Mouse (Mus musculus) G1E-ER4 (cell line): ENCODE data around the gene Ptbp1. TPM values are rescaled to one million over a fixed set of nuclear protein-coding genes. Genes with fewer than 3 reads are reported as not detected.

Experiments
- GATA1 ChIP-seq: IDR thresholded peaks from one replicate; pipeline ENCODE4 v1.8.0; 2012; ENCODE audit warnings: low read length, inconsistent platforms
- polyA plus RNA-seq: library from polyadenylated mRNA; stranded (reverse); fragments of >175 nt; gene quantifications from 2 replicates; pipeline ENCODE4 v1.2.3, GENCODE M21; 2012

Gene Ptbp1
- polyA plus RNA-seq, 1 experiment: 1,318 TPM

DNA sequence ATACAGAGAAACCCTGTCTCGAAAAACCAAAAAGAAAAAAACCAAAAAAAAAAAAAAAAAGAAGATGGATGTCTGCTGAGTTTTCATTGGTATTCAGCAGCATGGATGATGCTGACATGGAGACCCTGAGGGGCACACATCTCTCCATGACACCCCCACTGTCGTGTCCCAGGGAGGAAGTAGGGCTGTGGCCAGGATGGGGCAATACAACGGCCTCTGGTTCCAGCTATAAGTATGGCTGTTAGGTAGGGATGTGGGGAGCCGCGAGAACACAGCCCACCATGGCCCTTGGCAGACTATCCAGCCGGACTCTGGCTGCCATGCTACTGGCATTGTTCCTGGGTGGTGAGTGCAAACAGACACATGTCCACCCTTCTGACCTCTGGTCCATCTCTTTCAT lies 31.8 kb downstream of the Ptbp1 start, which contains the start of gene Elane:
Elane (plus strand) TSS at position 194 of the 400 bp plus-strand sequence.
- no peak for TF ChIP-seq GATA1

DNA sequence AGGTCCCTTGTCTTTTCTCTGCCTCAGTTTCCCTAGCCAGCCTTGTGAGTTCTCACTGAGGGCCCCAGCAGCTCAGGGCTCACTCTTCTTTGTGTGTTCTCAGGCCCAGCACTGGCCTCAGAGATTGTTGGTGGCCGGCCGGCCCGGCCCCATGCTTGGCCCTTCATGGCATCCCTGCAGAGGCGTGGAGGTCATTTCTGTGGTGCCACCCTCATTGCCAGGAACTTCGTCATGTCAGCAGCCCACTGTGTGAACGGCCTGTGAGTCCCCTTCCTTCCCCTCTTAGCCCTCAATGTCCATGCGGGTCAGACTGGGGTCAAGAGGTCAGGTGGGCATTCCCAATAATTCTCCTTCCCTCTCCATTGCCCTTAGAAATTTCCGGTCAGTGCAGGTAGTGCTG lies 32.4 kb downstream of the Ptbp1 start:
- TF ChIP-seq GATA1: no peak

DNA sequence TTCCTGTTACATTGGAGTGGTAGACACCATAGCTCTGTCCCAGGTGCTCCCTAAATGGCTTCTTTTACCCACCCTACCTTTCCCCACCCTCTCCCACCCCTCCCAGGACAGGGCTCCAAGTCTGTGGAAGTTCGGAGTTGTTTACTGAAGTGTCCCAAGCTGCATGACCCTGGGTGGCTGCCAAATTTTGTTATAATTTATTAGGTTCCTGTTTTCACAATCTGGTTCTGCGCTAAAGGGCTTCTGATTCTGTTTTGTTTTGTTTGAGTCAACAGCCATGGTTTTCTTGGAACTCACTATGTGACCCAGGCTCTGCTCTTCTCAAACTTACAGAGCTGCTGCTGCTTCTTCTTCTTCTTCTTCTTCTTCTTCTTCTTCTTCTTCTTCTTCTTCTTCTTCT lies 35.2 kb downstream of the Ptbp1 start:
- no peak for TF ChIP-seq GATA1

- TF ChIP-seq GATA1: no peak
These were observed 36.4 kb downstream of the Ptbp1 start, which contains the start of gene Cfd for GRCm38 (mm10) chr10:79890670-79891069. Gene Cfd (plus strand): TSS chr10:79890853.

DNA sequence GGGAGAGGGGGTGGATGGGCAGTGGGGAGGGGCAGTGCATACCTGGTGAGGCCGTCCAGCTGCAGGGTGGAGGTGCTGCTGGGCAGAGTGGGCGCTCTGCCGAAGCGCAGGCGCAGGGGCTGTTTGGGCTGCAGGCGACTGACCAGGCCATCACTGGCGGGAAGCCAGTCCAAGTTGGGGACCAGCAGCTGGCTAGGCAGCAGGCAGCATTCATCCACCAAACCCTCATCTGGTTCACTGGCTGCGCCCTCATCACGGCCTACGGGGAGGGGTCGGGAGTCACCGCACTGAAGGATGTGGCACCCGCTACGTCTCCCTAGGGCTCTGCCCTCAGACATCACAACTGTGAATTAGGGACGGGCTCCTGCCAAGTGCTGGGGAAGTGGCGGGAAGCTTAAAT lies 42.1 kb downstream of the Ptbp1 start:
- TF ChIP-seq GATA1: no peak

DNA sequence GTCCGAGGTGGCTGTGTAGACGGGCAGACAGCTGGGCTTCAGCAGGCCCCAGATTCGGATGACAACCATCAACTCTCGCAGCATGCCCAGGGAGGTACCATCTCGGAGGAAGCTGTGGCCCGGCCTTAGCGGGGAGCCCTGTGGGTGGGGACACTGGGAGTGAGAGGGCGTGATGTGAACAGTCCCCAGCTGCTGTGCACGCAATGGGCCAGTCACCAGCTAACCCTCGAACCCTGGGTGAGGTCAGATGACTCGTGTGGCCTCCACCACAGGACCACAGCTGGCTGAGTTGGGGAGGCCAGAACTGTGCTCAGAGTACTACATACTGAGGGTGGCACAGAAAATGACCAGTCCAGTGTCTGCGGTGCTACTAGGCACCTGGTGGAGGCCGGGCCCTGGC lies 42.6 kb downstream of the Ptbp1 start:
- TF ChIP-seq GATA1: no peak

- no peak for TF ChIP-seq GATA1
These were observed 43.4 kb downstream of the Ptbp1 start for GRCm38 (mm10) chr10:79897316-79898245.

GRCm38 (mm10) chr10:79900951-79901410 lies 46.8 kb downstream of the Ptbp1 start:
- no peak for TF ChIP-seq GATA1

GRCm38 (mm10) chr10:79906712-79907111 lies 52.5 kb downstream of the Ptbp1 start:
- TF ChIP-seq GATA1: no peak

DNA sequence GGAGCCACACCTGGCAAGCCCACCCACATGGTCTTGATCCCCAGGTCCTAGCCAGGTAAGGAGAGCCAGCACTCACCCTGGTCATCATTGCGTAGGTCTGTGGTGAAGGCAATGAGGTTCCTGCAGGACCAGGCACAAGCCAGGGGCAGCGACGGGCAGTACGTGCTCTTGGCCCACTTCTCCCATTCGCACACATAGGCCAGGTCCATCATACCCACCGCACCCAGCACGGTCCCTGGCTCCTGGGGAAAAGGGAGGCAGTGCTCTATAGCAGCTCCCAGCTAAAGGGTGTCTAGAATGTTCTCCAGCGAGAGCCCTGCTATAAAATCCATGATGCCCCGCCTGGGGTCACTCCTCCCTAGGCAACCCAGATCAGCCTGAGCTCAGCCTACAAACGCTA lies 53.2 kb downstream of the Ptbp1 start:
- TF ChIP-seq GATA1: no peak

DNA sequence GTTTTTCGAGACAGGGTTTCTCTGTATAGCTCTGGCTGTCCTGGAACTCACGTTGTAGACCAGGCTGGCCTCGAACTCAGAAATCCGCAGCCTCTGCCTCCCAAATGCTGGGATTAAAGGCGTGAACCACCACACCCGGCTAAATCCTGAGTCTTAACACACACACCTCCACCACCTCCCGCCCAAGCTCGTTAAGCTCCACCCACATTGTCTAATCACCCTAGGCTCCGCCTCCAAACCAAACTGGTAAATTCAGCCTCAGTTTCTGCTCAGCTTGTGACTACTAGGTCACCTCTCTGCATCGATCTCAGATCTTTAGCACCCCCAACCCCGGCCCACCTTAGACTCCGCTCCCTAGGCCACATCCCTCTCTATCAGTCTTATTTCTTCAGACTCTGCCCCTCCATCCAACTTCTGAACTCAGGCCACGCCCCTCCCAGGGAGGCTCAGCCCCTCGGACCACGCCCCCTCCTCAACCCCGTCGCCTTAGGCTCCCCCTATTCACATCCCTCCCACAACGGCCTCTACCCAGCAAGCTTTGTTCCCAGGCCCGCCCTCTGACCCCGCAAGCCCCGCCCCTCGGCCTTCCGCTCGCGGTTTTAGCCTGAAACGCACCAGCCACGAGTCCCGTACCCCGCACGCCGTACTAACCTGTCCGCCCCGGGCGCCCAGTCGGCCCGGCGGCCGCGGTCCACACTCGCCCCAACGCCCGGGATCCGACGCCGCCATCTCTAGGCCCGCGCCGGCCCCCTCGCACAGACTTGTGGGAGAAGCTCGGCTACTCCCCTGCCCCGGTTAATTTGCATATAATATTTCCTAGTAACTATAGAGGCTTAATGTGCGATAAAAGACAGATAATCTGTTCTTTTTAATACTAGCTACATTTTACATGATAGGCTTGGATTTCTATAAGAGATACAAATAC lies 54.2 kb downstream of the Ptbp1 start, which contains the start of gene Med16:
Med16 (minus strand) TSS at position 757 of the 925 bp plus-strand sequence.
- no peak for TF ChIP-seq GATA1

DNA sequence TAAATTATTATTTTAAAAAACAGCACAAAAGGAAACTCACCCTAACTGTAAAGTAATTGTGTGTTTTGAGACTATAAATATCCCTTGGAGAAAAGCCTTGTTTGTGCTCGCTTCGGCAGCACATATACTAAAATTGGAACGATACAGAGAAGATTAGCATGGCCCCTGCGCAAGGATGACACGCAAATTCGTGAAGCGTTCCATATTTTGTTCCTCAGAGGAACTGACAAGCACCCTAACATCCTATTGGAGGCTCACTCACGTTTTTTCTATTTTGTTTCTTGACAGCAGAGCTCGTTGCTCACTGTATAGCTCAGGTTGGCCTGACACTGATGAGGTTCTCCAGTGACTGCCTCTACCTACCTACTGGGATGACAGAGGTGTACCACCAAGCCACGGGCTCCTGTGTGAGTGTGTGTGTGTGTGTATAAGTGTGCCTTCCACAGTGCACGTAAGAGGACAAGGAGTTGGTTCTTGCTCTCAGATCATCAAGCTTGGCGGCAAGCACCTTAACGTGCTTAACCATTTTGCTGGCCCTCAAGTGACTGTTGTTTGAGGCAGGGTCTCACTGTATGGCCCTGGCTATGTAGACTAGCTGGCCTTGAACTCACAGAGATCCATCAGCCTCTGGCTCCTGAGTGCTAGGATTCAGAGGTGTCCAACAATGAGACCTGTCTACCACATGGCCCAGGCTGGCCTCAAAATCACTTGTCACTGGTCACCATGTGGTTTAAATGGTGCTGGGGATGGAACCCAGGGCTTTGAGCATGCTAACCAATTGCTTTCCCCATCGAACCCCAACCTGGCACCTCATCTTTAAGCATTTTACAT lies 55.1 kb downstream of the Ptbp1 start:
- no peak for TF ChIP-seq GATA1

- no peak for TF ChIP-seq GATA1
These were observed 56.3 kb downstream of the Ptbp1 start, which contains the start of gene Gm26602 for GRCm38 (mm10) chr10:79910556-79910955. Gene Gm26602 (plus strand): TSS chr10:79910856.

- no peak for TF ChIP-seq GATA1
These were observed 58.2 kb downstream of the Ptbp1 start for GRCm38 (mm10) chr10:79912412-79912811.

Other genes starting within 250 kb of the Ptbp1 start
- not detected in 2 replicates for gene C2cd4c, start 240.4 kb upstream of the Ptbp1 start, polyA plus RNA-seq
- not detected in 2 replicates for gene Shc2, start 216.5 kb upstream of the Ptbp1 start, polyA plus RNA-seq
- not detected in 2 replicates for gene Odf3l2, start 208.7 kb upstream of the Ptbp1 start, polyA plus RNA-seq
- gene Madcam1, start 189.9 kb upstream of the Ptbp1 start, polyA plus RNA-seq: not detected in 2 replicates
- gene Tpgs1, start 185.1 kb upstream of the Ptbp1 start, polyA plus RNA-seq: 119 and 126 TPM in 2 replicates
- 540 and 646 TPM in 2 replicates for gene Cdc34, start 172.2 kb upstream of the Ptbp1 start, polyA plus RNA-seq
- gene Gzmm, start 165.4 kb upstream of the Ptbp1 start, polyA plus RNA-seq: 0.25 and 0.30 TPM in 2 replicates
- gene Bsg, start 149.9 kb upstream of the Ptbp1 start, polyA plus RNA-seq: 834 and 1,207 TPM in 2 replicates
- gene Hcn2, start 137.8 kb upstream of the Ptbp1 start, polyA plus RNA-seq: 0.49 and 0.78 TPM in 2 replicates
- 52.0 and 53.1 TPM in 2 replicates for gene Polrmt, start 107.8 kb upstream of the Ptbp1 start, polyA plus RNA-seq
- not detected in 2 replicates for gene Fgf22, start 99.4 kb upstream of the Ptbp1 start, polyA plus RNA-seq
- gene Rnf126, start 87.5 kb upstream of the Ptbp1 start, polyA plus RNA-seq: 373 and 414 TPM in 2 replicates
- gene Fstl3, start 77.2 kb upstream of the Ptbp1 start, polyA plus RNA-seq: 0.06 and 0.11 TPM in 2 replicates
- gene Prss57, start 63.5 kb upstream of the Ptbp1 start, polyA plus RNA-seq: not detected in 2 replicates
- gene Palm, start 60.9 kb upstream of the Ptbp1 start, polyA plus RNA-seq: 0.82 and 1.2 TPM in 2 replicates
- gene Misp, start 33.4 kb upstream of the Ptbp1 start, polyA plus RNA-seq: not detected in 2 replicates
- gene Prtn3, start 20.0 kb downstream of the Ptbp1 start, polyA plus RNA-seq: 0.38 TPM in 1 of 2 replicates, not detected in the other
- gene Plppr3, start 20.2 kb downstream of the Ptbp1 start, polyA plus RNA-seq: not detected in 2 replicates
- not detected in 2 replicates for gene Elane, start 31.8 kb downstream of the Ptbp1 start, polyA plus RNA-seq
- gene Cfd, start 36.4 kb downstream of the Ptbp1 start, polyA plus RNA-seq: not detected in 2 replicates
- 64.2 and 66.0 TPM in 2 replicates for gene Med16, start 54.5 kb downstream of the Ptbp1 start, polyA plus RNA-seq
- not detected in 2 replicates for gene Gm26602, start 56.4 kb downstream of the Ptbp1 start, polyA plus RNA-seq
- 0.53 and 0.82 TPM in 2 replicates for gene Kiss1r, start 62.5 kb downstream of the Ptbp1 start, polyA plus RNA-seq
- gene R3hdm4, start 66.8 kb downstream of the Ptbp1 start, polyA plus RNA-seq: 229 and 234 TPM in 2 replicates
- gene Arid3a, start 72.6 kb downstream of the Ptbp1 start, polyA plus RNA-seq: 99.9 and 103 TPM in 2 replicates
- 85.4 and 95.5 TPM in 2 replicates for gene Wdr18, start 105.7 kb downstream of the Ptbp1 start, polyA plus RNA-seq
- gene Grin3b, start 116.3 kb downstream of the Ptbp1 start, polyA plus RNA-seq: 0.05 and 0.08 TPM in 2 replicates
- 308 and 394 TPM in 2 replicates for gene Tmem259, start 129.9 kb downstream of the Ptbp1 start, polyA plus RNA-seq
- 11.4 and 12.4 TPM in 2 replicates for gene Cnn2, start 134.2 kb downstream of the Ptbp1 start, polyA plus RNA-seq
- 23.5 and 25.3 TPM in 2 replicates for gene Abca7, start 142.1 kb downstream of the Ptbp1 start, polyA plus RNA-seq
- 160 and 189 TPM in 2 replicates for gene Arhgap45, start 162.2 kb downstream of the Ptbp1 start, polyA plus RNA-seq
- 180 and 263 TPM in 2 replicates for gene Polr2e, start 185.4 kb downstream of the Ptbp1 start, polyA plus RNA-seq
- 1,603 and 2,372 TPM in 2 replicates for gene Gpx4, start 192.7 kb downstream of the Ptbp1 start, polyA plus RNA-seq